Mouse (Mus musculus): ENCODE measurements at regions not wholly inside any gene's neighbourhood (a gene's known extent, or its start where the extent isn't known, plus 50 kb on each side); places are given as distances from the start of the nearest gene placed in this dataset.
A peak's percentile ranks its signal among the peaks of the same experiment; 100 is the strongest.
"Not testable (repeated sequence)": the region's sequence is repeated elsewhere in the genome, so short reads cannot be mapped to it uniquely, and the experiment has no call there.

DNA sequence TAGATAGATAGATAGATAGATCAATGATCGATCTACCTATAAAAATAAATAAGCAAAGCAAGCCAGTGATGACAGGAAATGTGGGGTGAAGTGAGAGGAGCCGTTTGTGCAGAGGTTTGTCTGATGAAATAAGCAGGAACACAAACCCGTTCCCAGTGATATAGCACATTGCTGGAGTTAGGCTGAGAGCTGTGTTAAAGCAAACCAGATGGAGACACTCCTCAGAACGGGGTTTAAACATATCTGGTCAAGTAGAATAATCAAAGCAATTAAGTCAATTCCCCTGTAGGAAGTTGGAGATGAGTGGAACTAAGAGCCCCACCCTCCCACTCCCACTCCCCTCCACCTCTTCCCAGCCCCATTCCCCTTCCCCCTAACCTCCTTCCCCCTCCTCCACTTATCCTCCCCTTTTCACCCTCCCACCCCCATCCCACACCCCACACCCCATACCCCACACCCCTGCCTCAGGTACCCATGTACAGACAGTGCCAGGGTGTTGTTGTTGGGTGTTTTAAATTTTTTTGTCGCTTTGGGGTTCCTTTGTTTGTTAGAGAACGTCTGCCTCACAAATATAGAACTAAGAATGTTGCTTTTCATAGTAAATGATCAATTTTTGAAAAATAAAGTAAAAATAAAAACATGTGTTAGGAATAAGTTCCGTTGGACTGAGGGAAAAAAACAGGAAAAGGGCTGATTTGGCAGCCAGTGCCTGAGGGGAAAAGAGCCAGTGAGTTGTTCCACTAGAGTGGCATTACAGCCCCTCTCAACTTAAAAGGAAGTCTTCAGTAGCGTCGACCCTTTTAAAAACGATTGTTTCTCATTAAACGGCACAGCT, 79.8 kb upstream of the Enpep start:
- H3K9me3 ChIP-seq (ENCODE audit: control insufficient read depth, low read length): no peaks in the 10 kb centered on the region
- H3K27ac ChIP-seq (ENCODE audit: low read length): no peak overlapping the region
- no peak for ATAC-seq (ENCODE audit: low read depth)
- H3K27me3 ChIP-seq (ENCODE audit: control insufficient read depth, insufficient read depth, low read depth, low read length): no peaks in the 10 kb centered on the region
- no peak overlapping the region for H3K4me2 ChIP-seq (ENCODE audit: low read depth, low read length)
- no peaks in the 10 kb centered on the region for H3K36me3 ChIP-seq (ENCODE audit: control insufficient read depth, insufficient read depth, low read length)
- H3K9ac ChIP-seq (ENCODE audit: low read length): no peak overlapping the region
- 62% methylated on average over 11 of the region's 11 CpGs for WGBS
- no peaks in the 10 kb centered on the region for H3K4me1 ChIP-seq (replicated peaks; ENCODE audit: control insufficient read depth, insufficient read depth, low read length)
- no peak overlapping the region for H3K4me3 ChIP-seq (ENCODE audit: low read length)

DNA sequence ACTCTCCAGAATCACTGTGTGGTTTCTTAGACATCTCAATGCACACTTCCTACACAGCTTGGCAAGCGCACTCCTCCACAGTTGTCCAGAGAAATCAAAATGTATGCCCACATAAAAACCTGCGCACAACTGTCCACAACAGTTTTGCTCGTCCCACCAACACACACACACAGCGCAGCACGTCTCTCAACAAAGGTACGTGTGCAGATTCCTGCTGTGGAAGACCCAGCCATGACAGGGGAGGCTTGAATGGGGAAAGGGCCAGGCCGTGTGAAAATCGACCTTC, 80.4 kb upstream of the Enpep start:
- Histone ChIP-seq H3K27me3 (ENCODE audit: control insufficient read depth, insufficient read depth, low read depth, low read length) (no peaks in the 10 kb centered on the region), H3K4me3 (ENCODE audit: low read length) (no peak overlapping the region), H3K36me3 (ENCODE audit: control insufficient read depth, insufficient read depth, low read length) (no peaks in the 10 kb centered on the region), H3K4me1 (replicated peaks; ENCODE audit: control insufficient read depth, insufficient read depth, low read length) (no peaks in the 10 kb centered on the region), H3K4me2 (ENCODE audit: low read depth, low read length) (no peak overlapping the region), H3K27ac (ENCODE audit: low read length) (no peak overlapping the region), H3K9ac (ENCODE audit: low read length) (no peak overlapping the region), H3K9me3 (ENCODE audit: control insufficient read depth, low read length) (no peaks in the 10 kb centered on the region)
- WGBS: 84% methylated on average over 8 of the region's 8 CpGs
- ATAC-seq (ENCODE audit: low read depth): no peak

- H3K4me2 ChIP-seq (ENCODE audit: low read depth, low read length): no peak overlapping the region
- no peaks in the 10 kb centered on the region for H3K27me3 ChIP-seq (ENCODE audit: control insufficient read depth, insufficient read depth, low read depth, low read length)
- ATAC-seq (ENCODE audit: low read depth): no peak
- WGBS: 66% methylated on average over 5 of the region's 5 CpGs
- H3K9ac ChIP-seq (ENCODE audit: low read length): no peak overlapping the region
- H3K4me1 ChIP-seq (replicated peaks; ENCODE audit: control insufficient read depth, insufficient read depth, low read length): no peaks in the 10 kb centered on the region
- H3K36me3 ChIP-seq (ENCODE audit: control insufficient read depth, insufficient read depth, low read length): no peaks in the 10 kb centered on the region
- no peak overlapping the region for H3K27ac ChIP-seq (ENCODE audit: low read length)
- no peaks in the 10 kb centered on the region for H3K9me3 ChIP-seq (ENCODE audit: control insufficient read depth, low read length)
- H3K4me3 ChIP-seq (ENCODE audit: low read length): no peak overlapping the region
Observed at GRCm38 (mm10) chr3:129415656-129416055, 83.1 kb upstream of the Enpep start.

- H3K4me3 ChIP-seq (ENCODE audit: low read length): no peak overlapping the region
- no peaks in the 10 kb centered on the region for H3K4me1 ChIP-seq (replicated peaks; ENCODE audit: control insufficient read depth, insufficient read depth, low read length)
- no peak overlapping the region for H3K4me2 ChIP-seq (ENCODE audit: low read depth, low read length)
- ATAC-seq (ENCODE audit: low read depth): no peak
- H3K9me3 ChIP-seq (ENCODE audit: control insufficient read depth, low read length): no peaks in the 10 kb centered on the region
- WGBS: 81% methylated on average over 9 of the region's 9 CpGs
- H3K27me3 ChIP-seq (ENCODE audit: control insufficient read depth, insufficient read depth, low read depth, low read length): no peaks in the 10 kb centered on the region
- no peaks in the 10 kb centered on the region for H3K36me3 ChIP-seq (ENCODE audit: control insufficient read depth, insufficient read depth, low read length)
- H3K27ac ChIP-seq (ENCODE audit: low read length): no peak overlapping the region
- no peak overlapping the region for H3K9ac ChIP-seq (ENCODE audit: low read length)
Observed at GRCm38 (mm10) chr3:129416337-129416736, 83.8 kb upstream of the Enpep start.

- ATAC-seq (ENCODE audit: low read depth): peak; percentile 59; the same call in 1 of the 2 replicates
Observed at GRCm38 (mm10) chr3:129421620-129422239, 89.2 kb upstream of the Enpep start.

DNA sequence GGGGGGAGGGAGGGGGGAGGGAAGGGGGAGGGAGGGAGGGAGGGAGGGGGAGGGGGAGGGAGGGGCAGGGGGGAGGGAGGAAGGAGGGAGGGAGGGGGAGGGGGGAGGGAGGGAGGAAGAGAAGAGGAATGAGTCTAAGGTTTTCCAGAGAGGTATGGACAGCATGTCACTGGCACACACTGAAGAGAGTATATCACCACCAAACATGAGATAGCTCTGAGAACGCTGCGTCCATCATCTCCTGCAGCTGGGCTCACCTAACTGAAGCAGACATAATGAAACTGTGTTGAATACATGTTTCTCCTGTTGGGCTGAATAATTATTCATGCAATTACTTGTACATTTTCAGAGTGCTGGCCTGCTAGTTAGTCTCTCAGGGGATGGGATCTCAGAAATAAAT, 96.2 kb upstream of the Enpep start:
- no peaks in the 10 kb centered on the region for H3K36me3 ChIP-seq (ENCODE audit: control insufficient read depth, insufficient read depth, low read length)
- ATAC-seq (ENCODE audit: low read depth): no peak
- no peaks in the 10 kb centered on the region for H3K9me3 ChIP-seq (ENCODE audit: control insufficient read depth, low read length)
- no peak overlapping the region for H3K9ac ChIP-seq (ENCODE audit: low read length)
- H3K4me1 ChIP-seq (replicated peaks; ENCODE audit: control insufficient read depth, insufficient read depth, low read length): no peaks in the 10 kb centered on the region
- no peak overlapping the region for H3K4me3 ChIP-seq (ENCODE audit: low read length)
- WGBS: 74% methylated on average over 2 of the region's 2 CpGs
- H3K4me2 ChIP-seq (ENCODE audit: low read depth, low read length): no peak overlapping the region
- H3K27ac ChIP-seq (ENCODE audit: low read length): no peak overlapping the region
- H3K27me3 ChIP-seq (ENCODE audit: control insufficient read depth, insufficient read depth, low read depth, low read length): no peaks in the 10 kb centered on the region

More at GRCm38 (mm10) chr3:129421620-129422239, 89.2 kb upstream of the Enpep start:
- WGBS: 46% methylated on average over 9 of the region's 10 CpGs
- H3K9me3 ChIP-seq (ENCODE audit: control insufficient read depth, low read length); H3K27ac ChIP-seq (ENCODE audit: low read length); H3K9ac ChIP-seq (ENCODE audit: low read length); H3K27me3 ChIP-seq (ENCODE audit: control insufficient read depth, insufficient read depth, low read depth, low read length); H3K4me2 ChIP-seq (ENCODE audit: low read depth, low read length); H3K4me1 ChIP-seq (replicated peaks; ENCODE audit: control insufficient read depth, insufficient read depth, low read length); H3K4me3 ChIP-seq (ENCODE audit: low read length); H3K36me3 ChIP-seq (ENCODE audit: control insufficient read depth, insufficient read depth, low read length): not testable (repeated sequence)

DNA sequence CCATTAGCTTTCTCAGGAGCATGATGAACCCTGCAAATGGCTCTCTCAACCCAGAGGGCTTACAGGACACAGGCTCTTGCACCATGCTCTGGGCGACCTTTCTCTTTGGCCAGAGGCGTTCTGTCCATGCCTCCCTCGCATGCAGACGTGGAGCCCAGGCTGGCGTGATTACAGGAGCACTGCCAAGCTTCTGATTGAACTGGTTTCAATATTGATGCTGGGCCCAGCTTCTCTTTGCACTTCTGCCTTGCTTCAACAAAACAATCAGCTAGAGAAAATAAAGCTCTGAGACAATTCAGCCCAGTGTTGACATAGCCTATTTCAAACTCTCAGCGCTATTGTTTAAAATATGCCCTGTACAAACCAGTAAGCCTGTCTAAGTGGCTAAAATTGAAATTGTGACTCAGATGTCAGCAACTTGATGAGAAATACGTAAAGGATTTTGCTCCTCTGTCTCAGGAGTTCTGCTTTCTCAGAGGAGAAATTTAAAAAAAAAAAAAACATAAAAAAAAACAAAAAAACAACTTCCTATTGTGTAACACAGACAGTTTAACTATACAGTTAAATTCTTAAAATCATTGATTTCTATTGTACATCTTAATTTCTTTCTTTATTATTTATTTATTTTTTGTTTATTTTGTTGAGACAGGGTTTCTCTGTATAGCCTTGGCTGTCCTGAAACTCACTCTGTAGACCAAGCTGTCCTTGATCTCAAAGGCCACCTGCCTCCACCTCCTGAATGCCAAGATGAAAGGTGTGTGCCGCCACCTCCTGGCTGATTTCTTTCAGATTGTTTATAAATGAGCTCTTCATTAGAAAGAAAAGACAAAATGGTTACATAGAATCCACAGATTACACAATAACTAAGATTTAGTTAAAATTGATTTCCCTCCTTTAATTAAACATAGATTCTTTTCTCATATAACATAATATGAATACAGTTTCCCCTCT, 96.9 kb upstream of the Enpep start:
- no peak overlapping the region for H3K4me3 ChIP-seq (ENCODE audit: low read length)
- no peak overlapping the region for H3K4me2 ChIP-seq (ENCODE audit: low read depth, low read length)
- H3K4me1 ChIP-seq (replicated peaks; ENCODE audit: control insufficient read depth, insufficient read depth, low read length): no peaks in the 10 kb centered on the region
- ATAC-seq (ENCODE audit: low read depth): no peak
- H3K9me3 ChIP-seq (ENCODE audit: control insufficient read depth, low read length): no peaks in the 10 kb centered on the region
- H3K27me3 ChIP-seq (ENCODE audit: control insufficient read depth, insufficient read depth, low read depth, low read length): no peaks in the 10 kb centered on the region
- H3K9ac ChIP-seq (ENCODE audit: low read length): no peak overlapping the region
- WGBS: 25% methylated on average over 8 of the region's 8 CpGs
- no peaks in the 10 kb centered on the region for H3K36me3 ChIP-seq (ENCODE audit: control insufficient read depth, insufficient read depth, low read length)
- H3K27ac ChIP-seq (ENCODE audit: low read length): no peak overlapping the region

- Histone ChIP-seq H3K27me3 (ENCODE audit: control insufficient read depth, insufficient read depth, low read depth, low read length) (no peaks in the 10 kb centered on the region), H3K4me3 (ENCODE audit: low read length) (no peak overlapping the region), H3K4me2 (ENCODE audit: low read depth, low read length) (no peak overlapping the region), H3K9ac (ENCODE audit: low read length) (no peak overlapping the region), H3K9me3 (ENCODE audit: control insufficient read depth, low read length) (no peaks in the 10 kb centered on the region), H3K27ac (ENCODE audit: low read length) (no peak overlapping the region), H3K4me1 (replicated peaks; ENCODE audit: control insufficient read depth, insufficient read depth, low read length) (no peaks in the 10 kb centered on the region), H3K36me3 (ENCODE audit: control insufficient read depth, insufficient read depth, low read length) (no peaks in the 10 kb centered on the region)
- ATAC-seq (ENCODE audit: low read depth): no peak
- 63% methylated on average over 11 of the region's 11 CpGs for whole genome bisulfite sequencing
Observed at GRCm38 (mm10) chr3:129434056-129434455, 98.1 kb upstream of the Elovl6 start.

DNA sequence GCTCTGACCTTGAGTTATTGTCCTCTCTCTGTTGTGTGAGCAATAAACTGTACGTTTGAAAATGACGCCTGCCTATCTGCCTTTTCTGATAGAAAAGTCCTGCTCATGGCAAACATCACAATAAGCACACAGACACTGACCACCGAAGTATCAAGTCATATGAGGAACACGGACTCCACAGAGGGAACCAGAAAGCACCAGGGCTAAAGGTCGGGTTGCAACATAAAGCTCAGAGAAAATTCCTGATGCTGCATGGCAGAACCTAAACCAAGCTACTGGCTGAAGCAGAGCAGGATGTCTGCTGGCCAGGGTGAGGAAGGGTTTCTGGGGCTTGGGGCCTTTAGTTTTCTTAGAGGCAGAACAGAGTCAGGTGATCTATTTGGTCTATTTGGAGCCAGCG, 94.5 kb upstream of the Elovl6 start:
- Histone ChIP-seq H3K9me3 (ENCODE audit: control insufficient read depth, low read length) (no peaks in the 10 kb centered on the region), H3K9ac (ENCODE audit: low read length) (no peak overlapping the region), H3K27me3 (ENCODE audit: control insufficient read depth, insufficient read depth, low read depth, low read length) (no peaks in the 10 kb centered on the region), H3K27ac (ENCODE audit: low read length) (no peak overlapping the region), H3K4me3 (ENCODE audit: low read length) (no peak overlapping the region), H3K4me1 (replicated peaks; ENCODE audit: control insufficient read depth, insufficient read depth, low read length) (no peaks in the 10 kb centered on the region), H3K4me2 (ENCODE audit: low read depth, low read length) (no peak overlapping the region), H3K36me3 (ENCODE audit: control insufficient read depth, insufficient read depth, low read length) (no peaks in the 10 kb centered on the region)
- ATAC-seq (ENCODE audit: low read depth): no peak
- 72% methylated on average over 6 of the region's 6 CpGs for WGBS

Measured in lung, embryonic 16.5 days (tissue).